Mouse (Mus musculus) regulatory T cell (primary cell): ENCODE data around the gene Grk1.

Source experiments
- in situ Hi-C: fragments of 300-600 bp; cut with MboI, MseI; formaldehyde crosslinking; loops from one replicate; pipeline ENCODE4 v1.15.1; 2025; ENCODE audit warnings: high pct_unique_total_duplicates

The Grk1 gene

GRCm38 (mm10) chr8:13428156-13428555 lies 23.3 kb downstream of the Grk1 start:
- in situ Hi-C loops = no loop called here

GRCm38 (mm10) chr8:13430412-13430811 lies 25.5 kb downstream of the Grk1 start:
- in situ Hi-C loops = no loop called here

- in situ Hi-C loops = no loop called here
Observed at GRCm38 (mm10) chr8:13430866-13431265, 26.0 kb downstream of the Grk1 start.

GRCm38 (mm10) chr8:13433130-13433529 lies 28.2 kb downstream of the Grk1 start:
- in situ Hi-C loops = no loop called here

- in situ Hi-C loops = no loop called here
Observed at GRCm38 (mm10) chr8:13434889-13435288, 30.0 kb downstream of the Grk1 start, which contains the start of gene Tmem255b. Gene Tmem255b, plus strand, starts transcription at chr8:13435189.

GRCm38 (mm10) chr8:13436052-13436451 lies 31.2 kb downstream of the Grk1 start:
- in situ Hi-C loops = no loop called here

- in situ Hi-C loops = no loop called here
Observed at GRCm38 (mm10) chr8:13437531-13437930, 32.6 kb downstream of the Grk1 start.

GRCm38 (mm10) chr8:13442152-13442551 lies 37.3 kb downstream of the Grk1 start:
- in situ Hi-C loops = no loop called here

GRCm38 (mm10) chr8:13446456-13446855 lies 41.6 kb downstream of the Grk1 start:
- in situ Hi-C loops = no loop called here

- in situ Hi-C loops = no loop called here
Observed at GRCm38 (mm10) chr8:13448145-13448544, 43.3 kb downstream of the Grk1 start.

- in situ Hi-C loops = no loop called here
Observed at GRCm38 (mm10) chr8:13451747-13452277, 46.9 kb downstream of the Grk1 start.

GRCm38 (mm10) chr8:13454341-13455113 lies 49.6 kb downstream of the Grk1 start:
- in situ Hi-C loops = no loop called here

GRCm38 (mm10) chr8:13455295-13455694 lies 50.4 kb downstream of the Grk1 start:
- in situ Hi-C loops = no loop called here

- in situ Hi-C loops = no loop called here
Observed at GRCm38 (mm10) chr8:13459431-13459830, 54.5 kb downstream of the Grk1 start.

- in situ Hi-C loops = loop anchor here (5.0 kb wide), 1 partner anchor 49 kb away; no protein-coding TSS in a partner anchor
Observed at GRCm38 (mm10) chr8:13461085-13461765, 56.3 kb downstream of the Grk1 start.

GRCm38 (mm10) chr8:13461843-13462242 lies 57.0 kb downstream of the Grk1 start:
- in situ Hi-C loops = loop anchor here (5.0 kb wide), 1 partner anchor 50 kb away; no protein-coding TSS in a partner anchor

GRCm38 (mm10) chr8:13462392-13462791 lies 57.5 kb downstream of the Grk1 start:
- in situ Hi-C loops = loop anchor here (5.0 kb wide), 1 partner anchor 50 kb away; no protein-coding TSS in a partner anchor

GRCm38 (mm10) chr8:13465324-13465723 lies 60.4 kb downstream of the Grk1 start:
- in situ Hi-C loops = no loop called here

GRCm38 (mm10) chr8:13466989-13467388 lies 62.1 kb downstream of the Grk1 start:
- in situ Hi-C loops = no loop called here

GRCm38 (mm10) chr8:13468737-13469136 lies 63.9 kb downstream of the Grk1 start:
- in situ Hi-C loops = no loop called here

- in situ Hi-C loops = no loop called here
Observed at GRCm38 (mm10) chr8:13471484-13471883, 66.6 kb downstream of the Grk1 start.
